Mouse (Mus musculus): ENCODE measurements at regions not wholly inside any gene's neighbourhood (a gene's known extent, or its start where the extent isn't known, plus 50 kb on each side); places are given as distances from the start of the nearest gene placed in this dataset.
"Not testable (repeated sequence)": the region's sequence is repeated elsewhere in the genome, so short reads cannot be mapped to it uniquely, and the experiment has no call there.

DNA sequence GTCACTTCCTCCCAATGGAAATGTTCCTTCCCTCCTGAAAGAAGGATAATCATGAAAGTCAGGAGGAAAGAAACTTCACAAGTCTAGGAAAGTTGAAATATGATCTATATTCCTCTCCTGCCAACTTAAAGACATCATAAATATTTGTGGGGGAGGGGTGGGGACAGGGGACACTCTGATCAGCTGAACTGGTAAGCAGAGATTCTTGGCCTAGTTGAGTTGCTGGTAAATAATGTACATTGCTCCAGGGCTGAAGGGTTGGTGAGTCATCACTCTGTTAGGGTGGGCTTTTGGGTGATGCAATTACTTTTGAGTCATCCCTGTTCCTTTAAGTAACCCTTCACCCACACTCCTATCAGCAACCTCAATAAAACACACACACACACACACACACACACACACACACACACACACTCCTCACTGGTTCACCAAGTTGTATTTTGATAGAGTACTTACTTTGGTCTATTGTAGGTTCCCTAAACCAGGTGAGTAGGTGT is 56.0 kb downstream of the Ccdc71l start:
- no peak overlapping the region for H3K9ac ChIP-seq
- ATAC-seq (ENCODE audit: insufficient read depth) (no peak), DNase-seq (no peak)

DNA sequence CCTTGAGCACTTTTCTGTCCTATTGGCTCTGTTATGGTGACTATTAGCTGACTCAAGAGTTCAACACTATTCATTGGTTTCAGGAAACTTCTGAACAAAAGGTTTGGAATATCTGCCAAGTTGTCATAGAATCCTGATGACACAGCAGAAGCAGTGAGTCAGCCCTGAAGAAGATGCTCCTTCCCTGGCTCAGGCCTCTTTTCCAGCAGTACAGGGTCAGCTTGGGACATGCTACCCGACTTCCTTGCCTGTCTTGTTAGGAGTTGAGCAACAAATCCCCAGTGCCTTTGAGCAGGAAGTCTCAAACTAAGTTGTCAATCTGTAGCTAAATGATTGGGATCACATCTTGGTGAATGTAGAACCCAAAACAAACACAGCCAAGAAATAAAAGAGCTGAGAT is 56.6 kb downstream of the Ccdc71l start:
- no peak overlapping the region for H3K4me2 ChIP-seq
- H3K27me3 ChIP-seq (ENCODE audit: insufficient read depth, low read length), result no peaks in the 10 kb centered on the region
- H3K27ac ChIP-seq (ENCODE audit: low read depth), result no peak overlapping the region
- ATAC-seq (ENCODE audit: insufficient read depth) (no peak), DNase-seq (no peak)
- TF ChIP-seq CTCF (IDR thresholded peaks at IDR 0.05; ENCODE audit: low read depth), result no peak
- H3K36me3 ChIP-seq (ENCODE audit: insufficient read depth), result no peaks in the 10 kb centered on the region
- no peak overlapping the region for H3K9ac ChIP-seq
- H3K9me3 ChIP-seq (ENCODE audit: low read depth, low read length), result no peaks in the 10 kb centered on the region
- no peak overlapping the region for H3K4me3 ChIP-seq (ENCODE audit: low read depth, low read length)
- H3K4me1 ChIP-seq (ENCODE audit: insufficient read depth), result no peaks in the 10 kb centered on the region
- 49% methylated on average over 1 of the region's 1 CpGs for WGBS

More for the DNA sequence above, 56.0 kb downstream of the Ccdc71l start:
- Histone ChIP-seq H3K4me1 (ENCODE audit: insufficient read depth) (no peaks in the 10 kb centered on the region), H3K27me3 (ENCODE audit: insufficient read depth, low read length) (no peaks in the 10 kb centered on the region), H3K9me3 (ENCODE audit: low read depth, low read length) (no peaks in the 10 kb centered on the region), H3K27ac (ENCODE audit: low read depth) (no peak overlapping the region), H3K4me3 (ENCODE audit: low read depth, low read length) (no peak overlapping the region), H3K36me3 (ENCODE audit: insufficient read depth) (no peaks in the 10 kb centered on the region), H3K4me2 (no peak overlapping the region)
- TF ChIP-seq CTCF (IDR thresholded peaks at IDR 0.05; ENCODE audit: low read depth), result no peak

GRCm38 (mm10) chr12:32438209-32438608 is 59.7 kb downstream of the Ccdc71l start:
- Histone ChIP-seq H3K4me2 (no peak overlapping the region), H3K9ac (no peak overlapping the region), H3K4me1 (ENCODE audit: insufficient read depth) (no peaks in the 10 kb centered on the region), H3K4me3 (ENCODE audit: low read depth, low read length) (no peak overlapping the region), H3K36me3 (ENCODE audit: insufficient read depth) (no peaks in the 10 kb centered on the region), H3K27me3 (ENCODE audit: insufficient read depth, low read length) (no peaks in the 10 kb centered on the region), H3K9me3 (ENCODE audit: low read depth, low read length) (no peaks in the 10 kb centered on the region), H3K27ac (ENCODE audit: low read depth) (no peak overlapping the region)
- no peak for ATAC-seq (ENCODE audit: insufficient read depth)
- DNase-seq, result no peak
- TF ChIP-seq CTCF (IDR thresholded peaks at IDR 0.05; ENCODE audit: low read depth), result no peak
- WGBS, result 76% methylated on average over 1 of the region's 1 CpGs

GRCm38 (mm10) chr12:32444770-32445169 is 66.3 kb downstream of the Ccdc71l start:
- no peaks in the 10 kb centered on the region for H3K36me3 ChIP-seq (ENCODE audit: insufficient read depth)
- no peaks in the 10 kb centered on the region for H3K4me1 ChIP-seq (ENCODE audit: insufficient read depth)
- no peak overlapping the region for H3K4me3 ChIP-seq (ENCODE audit: low read depth, low read length)
- 77% methylated on average over 4 of the region's 4 CpGs for WGBS
- no peak overlapping the region for H3K4me2 ChIP-seq
- no peak overlapping the region for H3K27ac ChIP-seq (ENCODE audit: low read depth)
- H3K9me3 ChIP-seq (ENCODE audit: low read depth, low read length), result no peaks in the 10 kb centered on the region
- TF ChIP-seq CTCF (IDR thresholded peaks at IDR 0.05; ENCODE audit: low read depth), result no peak
- DNase-seq (no peak), ATAC-seq (ENCODE audit: insufficient read depth) (no peak)
- H3K9ac ChIP-seq, result no peak overlapping the region
- H3K27me3 ChIP-seq (ENCODE audit: insufficient read depth, low read length), result no peaks in the 10 kb centered on the region

GRCm38 (mm10) chr12:32445874-32446273 is 67.4 kb downstream of the Ccdc71l start:
- Histone ChIP-seq H3K9me3 (ENCODE audit: low read depth, low read length) (no peaks in the 10 kb centered on the region), H3K4me1 (ENCODE audit: insufficient read depth) (no peaks in the 10 kb centered on the region), H3K27me3 (ENCODE audit: insufficient read depth, low read length) (no peaks in the 10 kb centered on the region), H3K36me3 (ENCODE audit: insufficient read depth) (no peaks in the 10 kb centered on the region), H3K4me3 (ENCODE audit: low read depth, low read length) (no peak overlapping the region), H3K27ac (ENCODE audit: low read depth) (no peak overlapping the region), H3K9ac (no peak overlapping the region), H3K4me2 (no peak overlapping the region)
- DNase-seq (no peak), ATAC-seq (ENCODE audit: insufficient read depth) (no peak)
- TF ChIP-seq CTCF (IDR thresholded peaks at IDR 0.05; ENCODE audit: low read depth), result no peak

DNA sequence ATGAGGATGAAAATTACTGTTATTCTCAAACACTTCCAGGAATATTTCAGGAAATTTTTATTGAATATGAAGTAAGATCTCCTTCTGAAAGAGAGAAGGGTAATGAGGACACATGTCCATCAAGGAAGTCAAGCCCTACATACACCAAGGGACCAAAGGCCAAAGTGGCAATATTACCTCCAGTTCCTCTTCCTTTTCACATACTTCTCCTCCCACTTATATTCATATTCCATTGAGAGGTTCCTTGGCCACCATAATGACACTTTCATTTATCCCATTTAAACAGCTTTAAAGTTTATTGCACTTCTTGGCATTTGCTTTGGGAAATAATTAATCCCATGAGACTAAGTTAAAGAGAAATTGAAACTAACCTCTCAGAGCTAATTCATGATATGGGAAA is 70.9 kb downstream of the Ccdc71l start:
- no peak overlapping the region for H3K9ac ChIP-seq
- H3K36me3 ChIP-seq (ENCODE audit: insufficient read depth), result no peaks in the 10 kb centered on the region
- no peak overlapping the region for H3K27ac ChIP-seq (ENCODE audit: low read depth)
- no peaks in the 10 kb centered on the region for H3K27me3 ChIP-seq (ENCODE audit: insufficient read depth, low read length)
- H3K4me1 ChIP-seq (ENCODE audit: insufficient read depth), result no peaks in the 10 kb centered on the region
- ATAC-seq (ENCODE audit: insufficient read depth), result no peak
- H3K9me3 ChIP-seq (ENCODE audit: low read depth, low read length), result no peaks in the 10 kb centered on the region
- no peak for TF ChIP-seq CTCF (IDR thresholded peaks at IDR 0.05; ENCODE audit: low read depth)
- H3K4me2 ChIP-seq, result no peak overlapping the region
- H3K4me3 ChIP-seq (ENCODE audit: low read depth, low read length), result no peak overlapping the region
- DNase-seq, result no peak

GRCm38 (mm10) chr12:32451226-32451625 is 72.7 kb downstream of the Ccdc71l start:
- no peaks in the 10 kb centered on the region for H3K27me3 ChIP-seq (ENCODE audit: insufficient read depth, low read length)
- no peaks in the 10 kb centered on the region for H3K36me3 ChIP-seq (ENCODE audit: insufficient read depth)
- H3K4me2 ChIP-seq, result no peak overlapping the region
- no peak for TF ChIP-seq CTCF (IDR thresholded peaks at IDR 0.05; ENCODE audit: low read depth)
- no peak for ATAC-seq (ENCODE audit: insufficient read depth)
- H3K4me3 ChIP-seq (ENCODE audit: low read depth, low read length), result no peak overlapping the region
- H3K4me1 ChIP-seq (ENCODE audit: insufficient read depth), result no peaks in the 10 kb centered on the region
- H3K9me3 ChIP-seq (ENCODE audit: low read depth, low read length), result no peaks in the 10 kb centered on the region
- WGBS, result 58% methylated on average over 1 of the region's 1 CpGs
- no peak overlapping the region for H3K27ac ChIP-seq (ENCODE audit: low read depth)
- DNase-seq, result no peak
- H3K9ac ChIP-seq, result no peak overlapping the region

GRCm38 (mm10) chr12:32454794-32455193 is 76.3 kb downstream of the Ccdc71l start:
- peak; percentile 87 for DNase-seq
- no peaks in the 10 kb centered on the region for H3K36me3 ChIP-seq (ENCODE audit: insufficient read depth)

DNA sequence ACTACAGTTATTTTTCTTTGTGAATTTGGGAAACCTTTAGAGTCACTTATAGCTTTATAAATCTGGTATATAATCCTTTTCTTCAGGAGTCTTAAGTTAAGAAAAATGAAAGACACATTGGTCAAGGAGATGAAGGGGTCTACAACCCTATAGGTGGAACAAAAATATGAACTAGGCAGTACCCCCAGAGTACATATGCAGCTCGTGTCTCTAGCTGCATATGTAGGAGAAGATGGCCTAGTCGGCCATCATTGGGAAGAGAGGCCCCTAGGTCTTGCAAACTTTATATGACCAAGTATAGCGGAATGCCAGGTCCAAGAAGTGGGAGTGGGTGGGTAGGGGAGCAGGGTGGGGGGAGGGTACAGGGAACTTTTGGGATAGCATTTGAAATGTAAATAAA is 76.7 kb downstream of the Ccdc71l start:
- H3K9ac ChIP-seq; H3K4me2 ChIP-seq; H3K4me1 ChIP-seq (ENCODE audit: insufficient read depth); ATAC-seq (ENCODE audit: insufficient read depth); H3K27ac ChIP-seq (ENCODE audit: low read depth); H3K36me3 ChIP-seq (ENCODE audit: insufficient read depth); H3K4me3 ChIP-seq (ENCODE audit: low read depth, low read length); H3K9me3 ChIP-seq (ENCODE audit: low read depth, low read length); DNase-seq; H3K27me3 ChIP-seq (ENCODE audit: insufficient read depth, low read length): not testable (repeated sequence)
- WGBS, result 86% methylated on average over 3 of the region's 3 CpGs

More at GRCm38 (mm10) chr12:32454794-32455193, 76.3 kb downstream of the Ccdc71l start:
- no peak overlapping the region for H3K27ac ChIP-seq (ENCODE audit: low read depth)
- ATAC-seq (ENCODE audit: insufficient read depth), result no peak; the same call in 1 of the 2 replicates
- no peaks in the 10 kb centered on the region for H3K27me3 ChIP-seq (ENCODE audit: insufficient read depth, low read length)
- H3K4me2 ChIP-seq, result no peak overlapping the region
- H3K4me3 ChIP-seq (ENCODE audit: low read depth, low read length), result no peak overlapping the region
- no peaks in the 10 kb centered on the region for H3K4me1 ChIP-seq (ENCODE audit: insufficient read depth)
- no peaks in the 10 kb centered on the region for H3K9me3 ChIP-seq (ENCODE audit: low read depth, low read length)
- TF ChIP-seq CTCF (IDR thresholded peaks at IDR 0.05; ENCODE audit: low read depth), result no peak
- H3K9ac ChIP-seq, result no peak overlapping the region

Data from lung, embryonic 14.5 days (tissue).